Mouse (Mus musculus) megakaryocyte-erythroid progenitor cell, adult 5 weeks (primary cell): Measurements from ENCODE around the gene Cetn3. TPM values are rescaled to one million over a fixed set of nuclear protein-coding genes. Genes with fewer than 3 reads are reported as not detected.

Experiments
- polyA plus RNA-seq: library from polyadenylated mRNA; stranded (reverse); fragments of >175 nt; gene quantifications from 2 replicates; pipeline ENCODE4 v1.2.3, GENCODE M21; 2012

Cetn3 gene
- polyA plus RNA-seq, result 8.4 and 9.7 TPM in 2 replicates

DNA sequence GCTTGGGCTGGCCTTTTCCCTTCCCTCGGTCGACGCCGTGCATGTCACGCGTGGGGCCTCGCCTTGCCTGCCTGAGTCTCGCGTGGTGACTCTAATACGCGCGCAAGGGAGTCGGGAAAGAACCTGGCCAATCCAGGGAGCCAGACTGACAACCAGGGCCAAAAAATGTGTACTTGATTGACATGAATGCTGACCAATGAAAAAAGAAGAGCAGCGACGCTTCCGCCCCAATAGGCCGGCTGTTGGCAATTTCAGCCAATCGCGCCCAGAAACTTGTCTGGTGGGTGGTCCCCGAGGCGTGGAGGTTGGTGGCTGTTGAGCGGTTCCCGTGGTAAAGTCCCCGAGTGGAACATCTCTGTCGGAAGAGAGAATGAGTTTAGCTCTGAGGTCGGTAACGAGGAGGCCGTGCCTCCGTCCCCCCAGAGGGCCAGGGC, at the start of gene Cetn3:
Gene Cetn3, plus strand, starts transcription at position 107 of the 434 bp plus-strand sequence.

Other genes starting within 250 kb of the Cetn3 start
- 0.15 and 0.39 TPM in 2 replicates for gene Adgrv1, start 149.9 kb upstream of the Cetn3 start, polyA plus RNA-seq
- 2.8 and 3.8 TPM in 2 replicates for gene Lysmd3, start 125.4 kb upstream of the Cetn3 start, polyA plus RNA-seq
- 0.90 and 1.4 TPM in 2 replicates for gene Polr3g, start 72.1 kb upstream of the Cetn3 start, polyA plus RNA-seq
- 0.47 and 1.1 TPM in 2 replicates for gene Mblac2, start 71.7 kb upstream of the Cetn3 start, polyA plus RNA-seq